Mouse (Mus musculus) embryonic facial prominence, embryonic 11.5 days (tissue): ENCODE measurements at regions not wholly inside any gene's neighbourhood (a gene's known extent, or its start where the extent isn't known, plus 50 kb on each side); places are given as distances from the start of the nearest gene placed in this dataset.

Experiments used
- ATAC-seq: fragments of 200-750 bp; cut with Nextera tagmentation; replicated peaks from 2 replicates; pipeline ENCODE4 v1.8.0; 2017; ENCODE audit warnings: low read depth; ENCODE audit not compliant: insufficient number of reproducible peaks, low FRiP score, low TSS enrichment
- DNase-seq: peaks from one replicate; pipeline ENCODE4 v3.0.0-alpha.2; 2015; ENCODE audit warnings: low spot score
- H3K27ac ChIP-seq: fragments of 300-500 bp; sonication (generic); replicated peaks from 2 replicates; pipeline ENCODE4 v1.5.1; 2014; ENCODE audit warnings: mild to moderate bottlenecking, low read depth, low read length, control low read depth
- H3K27me3 ChIP-seq: fragments of 300-500 bp; sonication (generic); 2 replicates; pipeline ENCODE4 v1.6.1; 2014; ENCODE audit warnings: mild to moderate bottlenecking, low read length, moderate library complexity, mixed read lengths; ENCODE audit not compliant: control insufficient read depth, insufficient read depth
- H3K36me3 ChIP-seq: fragments of 300-500 bp; sonication (generic); replicated peaks from 2 replicates; pipeline ENCODE4 v1.6.1; 2014; ENCODE audit warnings: low read depth, mild to moderate bottlenecking, low read length, moderate library complexity, mixed read lengths; ENCODE audit not compliant: control insufficient read depth, insufficient read depth
- H3K4me1 ChIP-seq: fragments of 300-500 bp; sonication (generic); 2 replicates; pipeline ENCODE4 v1.6.1; 2014; ENCODE audit warnings: low read length, mixed read lengths; ENCODE audit not compliant: control insufficient read depth, insufficient read depth
- H3K4me2 ChIP-seq: fragments of 300-500 bp; sonication (generic); 2 replicates; pipeline ENCODE4 v1.6.1; 2014; ENCODE audit warnings: low read depth, mild to moderate bottlenecking, control low read depth, low read length, moderate library complexity
- H3K4me3 ChIP-seq: fragments of 300-500 bp; sonication (generic); 2 replicates; pipeline ENCODE4 v1.5.1; 2014; ENCODE audit warnings: low read depth, low read length, control low read depth
- H3K9ac ChIP-seq: fragments of 300-500 bp; sonication (generic); replicated peaks from 2 replicates; pipeline ENCODE4 v1.6.1; 2014; ENCODE audit warnings: mild to moderate bottlenecking, control low read depth, low read length
- H3K9me3 ChIP-seq: fragments of 300-500 bp; sonication (generic); replicated peaks from 2 replicates; pipeline ENCODE4 v1.6.1; 2016; ENCODE audit warnings: mild to moderate bottlenecking, low read length, inconsistent platforms, mixed read lengths; ENCODE audit not compliant: control insufficient read depth
- WGBS: fragments of 180-500 bp; shearing (Covaris S2); extraction: QIAGEN DNeasy Blood & Tissue Kit; methylation state at CpG from one replicate; pipeline ENCODE4 v1.1.7; 2014; 5-methylcytosine and 5-hydroxymethylcytosine counted together

- DNase-seq, result no peak
- Histone ChIP-seq H3K36me3 (no peaks in the 10 kb centered on the region), H3K27me3 (no peaks in the 10 kb centered on the region), H3K9ac (no peak overlapping the region), H3K27ac (no peak overlapping the region), H3K4me3 (no peak overlapping the region), H3K9me3 (no peaks in the 10 kb centered on the region), H3K4me1 (no peaks in the 10 kb centered on the region), H3K4me2 (no peak overlapping the region)
- no peak for ATAC-seq
- whole genome bisulfite sequencing, result 80% methylated on average over 4 of the region's 4 CpGs
Observed at GRCm38 (mm10) chr13:98417736-98418135, 63.7 kb downstream of the Foxd1 start.

DNA sequence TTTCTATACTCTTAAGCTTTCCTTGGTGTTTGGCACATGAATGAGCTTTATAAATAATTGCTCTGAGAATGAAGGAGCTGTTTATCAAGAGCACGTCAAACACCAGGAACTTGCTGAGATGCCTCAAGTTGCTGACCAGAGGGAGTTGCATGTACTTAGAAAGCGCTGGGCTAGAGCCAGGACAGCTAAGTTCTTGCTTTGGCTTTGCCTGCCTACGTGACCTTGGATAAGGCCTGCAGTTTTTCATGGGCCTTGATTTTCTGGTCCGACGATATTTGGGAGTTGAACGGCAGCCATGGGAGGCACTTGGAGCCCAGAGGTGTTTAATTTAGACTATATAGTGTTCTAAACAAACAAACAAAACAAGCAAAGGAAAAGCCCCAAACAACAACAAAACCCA, 62.4 kb downstream of the Foxd1 start:
- WGBS, result 90% methylated on average over 6 of the region's 6 CpGs
- ATAC-seq (no peak), DNase-seq (no peak)
- Histone ChIP-seq H3K4me3 (no peak overlapping the region), H3K27me3 (no peaks in the 10 kb centered on the region), H3K27ac (no peak overlapping the region), H3K9ac (no peak overlapping the region), H3K4me1 (no peaks in the 10 kb centered on the region), H3K36me3 (no peaks in the 10 kb centered on the region), H3K9me3 (no peaks in the 10 kb centered on the region), H3K4me2 (no peak overlapping the region)

DNA sequence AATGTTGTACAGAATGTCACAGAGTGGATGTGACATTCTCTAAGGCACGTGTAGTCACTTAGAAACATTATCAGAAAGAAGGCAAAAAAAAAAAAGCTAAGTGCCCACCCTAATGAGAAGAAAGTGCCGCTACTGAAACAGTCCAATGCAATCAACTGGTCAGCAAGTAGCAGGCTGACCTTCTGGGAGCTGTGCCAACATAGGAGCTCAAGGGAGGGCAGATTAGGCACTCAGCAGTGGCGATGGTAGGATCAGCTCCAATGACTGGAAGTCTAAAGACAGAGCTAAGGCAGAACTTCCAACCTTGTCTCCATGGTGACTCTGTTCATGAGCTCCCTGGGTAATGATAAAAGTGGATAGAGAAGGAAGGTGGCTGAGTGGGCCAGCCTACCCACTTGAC, 60.8 kb downstream of the Foxd1 start:
- Histone ChIP-seq H3K36me3 (no peaks in the 10 kb centered on the region), H3K4me2 (no peak overlapping the region), H3K9ac (no peak overlapping the region), H3K9me3 (no peaks in the 10 kb centered on the region), H3K27me3 (no peaks in the 10 kb centered on the region), H3K27ac (no peak overlapping the region), H3K4me3 (no peak overlapping the region), H3K4me1 (no peaks in the 10 kb centered on the region)
- ATAC-seq (no peak), DNase-seq (no peak)
- WGBS, result 78% methylated on average over 3 of the region's 3 CpGs

- Histone ChIP-seq H3K9ac (no peak overlapping the region), H3K9me3 (no peaks in the 10 kb centered on the region), H3K27me3 (no peaks in the 10 kb centered on the region), H3K4me1 (no peaks in the 10 kb centered on the region), H3K27ac (no peak overlapping the region), H3K4me2 (no peak overlapping the region), H3K36me3 (no peaks in the 10 kb centered on the region), H3K4me3 (no peak overlapping the region)
- WGBS, result 48% methylated on average over 4 of the region's 4 CpGs
- no peak for DNase-seq
- ATAC-seq, result no peak
Observed at GRCm38 (mm10) chr13:98413233-98413632, 59.2 kb downstream of the Foxd1 start.
